Mouse (Mus musculus) CH12.LX (cell line): ENCODE measurements around the gene 1110012L19Rik. TPM values are rescaled to one million over a fixed set of nuclear protein-coding genes. Genes with fewer than 3 reads are reported as not detected.
"Not testable (repeated sequence)": the region's sequence is repeated elsewhere in the genome, so short reads cannot be mapped to it uniquely, and the experiment has no call there.

ENCODE experiments used
- DNase-seq: peaks from one replicate; pipeline ENCODE4 v3.0.0-alpha.2; 2013; ENCODE audit errors: extremely low read depth
- H3K27ac ChIP-seq: 2 replicates; pipeline ENCODE4 v1.5.1; 2012; ENCODE audit warnings: low read depth, mild to moderate bottlenecking, control low read depth, moderate library complexity; ENCODE audit not compliant: insufficient read depth
- H3K27me3 ChIP-seq: replicated peaks from 2 replicates; pipeline ENCODE3; 2012; ENCODE audit warnings: inconsistent platforms
- H3K36me3 ChIP-seq, 2 experiments: replicated peaks in 1 of 2; 2 replicates each; pipeline versions ENCODE3 to v1.6.1; 2012; ENCODE audit warnings: inconsistent platforms in 1 of 2, low read length in 1 of 2, mild to moderate bottlenecking in 1 of 2, mixed read lengths in 1 of 2, moderate library complexity in 1 of 2; ENCODE audit not compliant: control insufficient read depth in 1 of 2, insufficient read depth in 1 of 2
- H3K4me1 ChIP-seq, 2 experiments: 2 replicates each; pipeline ENCODE4 v1.6.1; 2012; ENCODE audit warnings: inconsistent platforms in 1 of 2, moderate library complexity in 1 of 2; ENCODE audit not compliant: insufficient read depth in 2 of 2, control insufficient read depth in 1 of 2
- H3K4me2 ChIP-seq: 2 replicates; pipeline ENCODE4 v1.6.1; 2012; ENCODE audit warnings: low read depth, mild to moderate bottlenecking, control low read depth; ENCODE audit not compliant: poor library complexity, insufficient read depth, severe bottlenecking
- H3K4me3 ChIP-seq, 3 experiments: fragments of 150-350 bp in 1 of 3; sonication (generic) in 1 of 3; replicated peaks in 1 of 3; 2 replicates each; pipeline versions ENCODE3 to v1.5.1; 2011 to 2012; ENCODE audit warnings: low read depth in 2 of 3, low read length in 2 of 3, mild to moderate bottlenecking in 2 of 3, moderate library complexity in 2 of 3, control low read depth in 1 of 3, improper control_type of control experiment in 1 of 3, inconsistent platforms in 1 of 3, mixed read lengths in 1 of 3; ENCODE audit not compliant: poor library complexity in 1 of 3
- H3K79me2 ChIP-seq: replicated peaks from 2 replicates; pipeline ENCODE4 v1.6.1; 2012; ENCODE audit warnings: mild to moderate bottlenecking, moderate library complexity; ENCODE audit not compliant: control insufficient read depth, poor library complexity, insufficient read depth, severe bottlenecking; ENCODE audit errors: extremely low read depth
- H3K9ac ChIP-seq: 2 replicates; pipeline ENCODE4 v1.6.1; 2012; ENCODE audit warnings: low read depth, mild to moderate bottlenecking, control low read depth, moderate library complexity; ENCODE audit not compliant: insufficient read depth
- H3K9me3 ChIP-seq: replicated peaks from 2 replicates; pipeline ENCODE3; 2012; ENCODE audit warnings: low read length, inconsistent platforms, mixed read lengths
- CHD2 ChIP-seq: IDR thresholded peaks from 2 replicates; pipeline ENCODE4 v1.6.1; 2011; ENCODE audit warnings: low read length, improper control_type of control experiment
- HCFC1 ChIP-seq: IDR thresholded peaks from 2 replicates; pipeline ENCODE4 v1.6.1; 2012; ENCODE audit warnings: low read depth, mild to moderate bottlenecking, inconsistent platforms, low read length, improper control_type of control experiment
- JUN ChIP-seq: IDR thresholded peaks from 2 replicates; pipeline ENCODE4 v1.6.1; 2011; ENCODE audit warnings: low read depth, mild to moderate bottlenecking, low read length, improper control_type of control experiment, moderate library complexity; ENCODE audit not compliant: insufficient read depth
- JUND ChIP-seq: conservative IDR thresholded peaks from 2 replicates; pipeline ENCODE4 v1.6.1; 2011; ENCODE audit warnings: low read depth, low read length, improper control_type of control experiment
- KAT2A ChIP-seq: IDR thresholded peaks from 2 replicates; pipeline ENCODE4 v1.6.1; 2012; ENCODE audit warnings: low read length, improper control_type of control experiment, inconsistent platforms; ENCODE audit not compliant: insufficient replicate concordance
- MAX ChIP-seq: IDR thresholded peaks from 2 replicates; pipeline ENCODE4 v1.6.1; 2011; ENCODE audit warnings: low read length, improper control_type of control experiment
- MAZ ChIP-seq: IDR thresholded peaks from 2 replicates; pipeline ENCODE4 v1.6.1; 2012; ENCODE audit warnings: low read depth, mild to moderate bottlenecking, inconsistent platforms, low read length, improper control_type of control experiment, moderate library complexity
- MEF2A ChIP-seq: IDR thresholded peaks from 2 replicates; pipeline ENCODE4 v1.6.1; 2014; ENCODE audit warnings: low read depth, mild to moderate bottlenecking, inconsistent platforms, low read length, improper control_type of control experiment, borderline replicate concordance
- MYC ChIP-seq: IDR thresholded peaks from 2 replicates; pipeline ENCODE4 v1.6.1; 2011; ENCODE audit warnings: low read depth, mild to moderate bottlenecking, improper control_type of control experiment, low read length
- NELFE ChIP-seq: IDR thresholded peaks from 2 replicates; pipeline ENCODE4 v1.6.1; 2011; ENCODE audit warnings: low read depth, low read length, improper control_type of control experiment
- NRF1 ChIP-seq: IDR thresholded peaks from 2 replicates; pipeline ENCODE4 v1.6.1; 2014; ENCODE audit warnings: low read depth, mild to moderate bottlenecking, inconsistent platforms, low read length, improper control_type of control experiment, moderate library complexity
- PAX5 ChIP-seq: IDR thresholded peaks from 2 replicates; pipeline ENCODE4 v1.6.1; 2012; ENCODE audit warnings: low read length, inconsistent platforms, mixed read lengths
- POLR2A ChIP-seq: IDR thresholded peaks from 2 replicates; pipeline ENCODE4 v1.6.1; 2011; ENCODE audit warnings: low read depth, mild to moderate bottlenecking, improper control_type of control experiment, low read length
- RAD21 ChIP-seq: IDR thresholded peaks from 2 replicates; pipeline ENCODE4 v1.6.1; 2011; ENCODE audit warnings: low read depth, mild to moderate bottlenecking, low read length, improper control_type of control experiment, moderate library complexity
- SIN3A ChIP-seq: IDR thresholded peaks from 2 replicates; pipeline ENCODE4 v1.6.1; 2012; ENCODE audit warnings: low read length, improper control_type of control experiment, inconsistent platforms
- SMC3 ChIP-seq: IDR thresholded peaks from 2 replicates; pipeline ENCODE4 v1.6.1; 2011; ENCODE audit warnings: low read depth, low read length, improper control_type of control experiment
- TBP ChIP-seq: conservative IDR thresholded peaks from 2 replicates; pipeline ENCODE4 v1.6.1; 2011; ENCODE audit warnings: low read depth, low read length, improper control_type of control experiment
- TCF12 ChIP-seq: IDR thresholded peaks from 2 replicates; pipeline ENCODE4 v1.6.1; 2014; ENCODE audit warnings: low read depth, mild to moderate bottlenecking, inconsistent platforms, low read length, improper control_type of control experiment
- USF1 ChIP-seq: IDR thresholded peaks from 2 replicates; pipeline ENCODE4 v1.6.1; 2014; ENCODE audit warnings: low read depth, mild to moderate bottlenecking, inconsistent platforms, low read length, improper control_type of control experiment
- ZKSCAN1 ChIP-seq: IDR thresholded peaks from 2 replicates; pipeline ENCODE4 v1.6.1; 2012; ENCODE audit warnings: low read depth, inconsistent platforms, low read length, improper control_type of control experiment, borderline replicate concordance
- ZMIZ1 ChIP-seq: IDR thresholded peaks from 2 replicates; pipeline ENCODE4 v1.6.1; 2012; ENCODE audit warnings: low read depth, mild to moderate bottlenecking, inconsistent platforms, low read length, improper control_type of control experiment
- ZNF384 ChIP-seq: IDR thresholded peaks from 2 replicates; pipeline ENCODE4 v1.6.1; 2012; ENCODE audit warnings: low read depth, low read length, improper control_type of control experiment, inconsistent platforms
- dilution Hi-C: fragments of 300-500 bp; cut with MboI; formaldehyde crosslinking; loops from 2 replicates; pipeline ENCODE4 v1.14.3; 2020; ENCODE audit warnings: low sequenced_read_pairs; ENCODE audit not compliant: extremely low pct_unique_long_range_greater_than_20kb, extremely low pct_ligation_motif_present
- in situ Hi-C: fragments of 300-500 bp; cut with MboI; formaldehyde crosslinking; loops from 3 replicates; pipeline ENCODE4 v1.14.3; 2019; ENCODE audit warnings: low sequenced_read_pairs, low pct_ligation_motif_present, low pct_unique_long_range_greater_than_20kb, mixed read lengths
- polyA plus RNA-seq: library from polyadenylated mRNA; unstranded; fragments of >175 nt; gene quantifications from 2 replicates; pipeline ENCODE4 v1.2.1, GENCODE M21; 2012; ENCODE audit warnings: low read depth; ENCODE audit not compliant: insufficient read length
- total RNA-seq, 2 experiments: library from RNA; depleted of rRNA; stranded (reverse); fragments of 300-350 nt in 1 of 2; fragments of >200 nt in 1 of 2; gene quantifications; 2 replicates each; pipeline ENCODE4 v1.2.3; 2012 to 2014

Gene 1110012L19Rik
- total and polyA plus RNA-seq, 3 experiments: 15.6 to 26.9 (median 16.1) TPM

DNA sequence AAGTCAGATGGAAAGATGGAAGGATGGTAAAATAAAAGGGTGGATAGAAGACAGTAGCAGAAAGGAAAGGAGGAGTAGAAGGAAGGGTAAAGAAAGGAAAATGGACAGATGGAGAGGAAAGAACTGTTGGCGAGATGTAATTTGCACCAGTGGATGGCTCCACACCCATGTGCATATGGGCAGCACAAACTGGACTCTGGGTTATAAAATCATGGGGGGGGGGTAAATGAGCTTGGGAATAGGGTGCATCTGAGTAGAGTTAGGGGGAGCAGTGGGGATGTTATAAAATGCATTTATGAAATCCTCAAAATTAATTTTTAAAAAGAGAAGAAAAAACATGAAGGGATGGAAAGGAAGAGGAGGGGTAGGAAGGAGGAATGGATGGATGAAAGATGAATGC is 21.5 kb upstream of the 1110012L19Rik start:
- Histone ChIP-seq H3K4me3 (peak overlapping the region; percentile 58 to 69 (median 66)), H3K4me2 (peak overlapping the region; percentile 71; the same call in 1 of the 2 replicates), H3K27ac (no peak overlapping the region), H3K9me3 (no peaks in the 10 kb centered on the region), H3K4me1 (peaks cover 0 to 9% of the 10 kb centered on the region in 2 experiments; a peak in 2 of 4 replicates), H3K36me3 (peaks cover 8 to 18% of the 10 kb centered on the region in 2 experiments)
- in situ Hi-C loops: loop anchor here (25.0 kb wide), 2 partner anchors 98 to 198 kb away; no protein-coding TSS in a partner anchor
- no peak for DNase-seq
- dilution Hi-C loops: no loop called here
- TF ChIP-seq HCFC1 (no peak), SMC3 (no peak), JUND (no peak), MAX (no peak), ZNF384 (no peak), RAD21 (no peak), CHD2 (no peak), MEF2A (no peak), ZMIZ1 (no peak), MAZ (no peak), MYC (no peak), ZKSCAN1 (no peak), SIN3A (no peak), KAT2A (no peak)
- TF ChIP-seq, all 38 proteins: peak for 0
- Histone ChIP-seq H3K79me2 (no peaks in the 10 kb centered on the region; the same call in 1 of the 2 replicates), H3K9ac (peak overlapping the region; percentile 65), H3K27me3 (no peaks in the 10 kb centered on the region)

DNA sequence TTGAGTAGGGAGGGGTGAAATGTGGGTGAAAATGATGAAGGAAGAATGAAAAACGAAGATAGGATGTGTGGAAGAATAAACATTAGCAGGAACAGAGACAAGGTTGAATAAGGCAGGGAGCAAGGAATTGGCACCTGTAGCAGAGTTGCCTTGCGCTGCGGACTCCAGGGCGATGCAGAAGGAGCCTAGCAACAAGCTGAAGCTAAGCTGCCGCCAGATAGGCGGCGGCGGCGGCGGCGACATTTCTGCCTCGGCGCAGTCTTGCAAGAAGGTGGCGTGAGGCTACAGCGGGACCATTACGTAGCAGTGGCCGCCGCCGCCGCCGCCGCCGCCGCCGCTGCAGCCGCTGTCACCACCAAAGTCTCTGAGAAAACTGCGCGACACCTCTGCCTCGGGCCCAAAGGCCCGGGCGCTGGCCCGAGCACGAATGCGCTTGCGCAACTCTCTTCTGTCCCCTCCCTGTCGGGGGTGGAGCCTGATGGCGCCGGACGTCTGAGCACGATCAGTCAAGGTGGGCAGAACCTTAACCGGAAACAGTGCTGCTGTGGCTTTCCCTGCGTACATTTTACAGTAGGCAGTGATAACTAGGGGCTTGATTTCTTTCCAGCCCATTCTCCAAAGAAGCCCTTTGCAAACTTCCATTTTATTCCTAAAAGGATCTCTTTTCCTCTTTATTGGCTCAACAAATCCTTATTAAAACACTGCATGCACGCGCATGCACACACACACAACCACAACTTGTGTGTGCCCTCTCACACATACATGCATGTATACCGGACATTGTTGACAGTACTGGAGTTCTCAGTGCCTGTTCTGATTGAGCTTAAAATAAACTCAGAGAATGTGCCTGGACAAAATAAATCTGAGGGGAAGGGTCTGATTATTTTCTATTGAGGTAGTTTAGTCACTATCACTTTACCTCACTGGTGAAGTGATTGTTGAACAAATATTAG is 20.7 kb upstream of the 1110012L19Rik start, which contains the start of gene Ids:
Gene Ids, minus strand, starts transcription at position 424 of the 953 bp plus-strand sequence.
- TF ChIP-seq USF1 (no peak), TBP (0 out of 2 replicates have a peak, but pooled peaks have one; percentile 62), MAZ (peak; percentile 43; the same call in 1 of the 2 replicates), PAX5 (no peak), JUN (no peak), HCFC1 (peak; percentile 48), POLR2A (peak; percentile 61), TCF12 (peak; percentile 15; the same call in 1 of the 2 replicates), ZNF384 (no peak), ZKSCAN1 (no peak), CHD2 (no peak), NRF1 (peak; percentile 85), NELFE (peak; percentile 44), ZMIZ1 (0 out of 2 replicates have a peak, but pooled peaks have one; percentile 41)
- TF ChIP-seq, all 38 proteins: peak for 8
- in situ Hi-C loops: loop anchor here (25.0 kb wide), 2 partner anchors 97 to 197 kb away; no protein-coding TSS in a partner anchor
- dilution Hi-C loops: no loop called here

DNA sequence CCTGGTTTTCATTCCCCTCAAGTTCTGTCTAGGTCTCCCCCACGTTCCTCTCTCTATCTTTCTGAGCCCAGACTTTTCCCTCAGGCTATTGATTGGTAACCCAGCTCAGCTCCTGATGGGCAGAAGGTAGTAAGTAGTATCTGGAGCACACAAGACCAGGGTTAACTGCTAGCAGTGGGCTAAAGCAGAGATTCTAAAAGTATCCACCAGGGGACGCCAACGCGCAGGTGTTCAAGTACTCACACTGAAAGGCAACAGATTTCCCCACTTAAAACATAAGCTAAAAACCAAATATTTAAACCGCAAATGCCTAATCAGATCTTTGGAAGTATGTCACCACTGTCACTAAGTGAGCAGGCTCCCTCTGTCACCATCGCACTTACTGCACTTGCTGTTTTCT is 15.9 kb upstream of the 1110012L19Rik start:
- H3K27ac ChIP-seq, H3K79me2 ChIP-seq, H3K4me2 ChIP-seq, H3K4me3 ChIP-seq, DNase-seq, H3K9ac ChIP-seq, H3K4me1 ChIP-seq, dilution Hi-C loops, H3K36me3 ChIP-seq, H3K9me3 ChIP-seq, H3K27me3 ChIP-seq: not testable (repeated sequence)
- in situ Hi-C loops: loop anchor here (25.0 kb wide), 2 partner anchors 93 to 193 kb away; no protein-coding TSS in a partner anchor

More for the DNA sequence above, 20.7 kb upstream of the 1110012L19Rik start, which contains the start of gene Ids:
- Histone ChIP-seq H3K9me3 (no peaks in the 10 kb centered on the region), H3K9ac (peak within 1 kb of the TSS; percentile 65), H3K36me3 (peaks cover 4 to 10% of the 10 kb centered on the region in 2 experiments), H3K27ac (no peak within 1 kb of the TSS), H3K4me2 (peak within 1 kb of the TSS; percentile 71), H3K27me3 (no peaks in the 10 kb centered on the region), H3K4me1 (peaks cover 0 to 9% of the 10 kb centered on the region in 2 experiments; a peak in 2 of 4 replicates), H3K79me2 (no peaks in the 10 kb centered on the region; the same call in 1 of the 2 replicates), H3K4me3 (peak within 1 kb of the TSS; percentile 58 to 69 (median 66))
- peak; percentile 86 for DNase-seq
